In the genomic region with DNA sequence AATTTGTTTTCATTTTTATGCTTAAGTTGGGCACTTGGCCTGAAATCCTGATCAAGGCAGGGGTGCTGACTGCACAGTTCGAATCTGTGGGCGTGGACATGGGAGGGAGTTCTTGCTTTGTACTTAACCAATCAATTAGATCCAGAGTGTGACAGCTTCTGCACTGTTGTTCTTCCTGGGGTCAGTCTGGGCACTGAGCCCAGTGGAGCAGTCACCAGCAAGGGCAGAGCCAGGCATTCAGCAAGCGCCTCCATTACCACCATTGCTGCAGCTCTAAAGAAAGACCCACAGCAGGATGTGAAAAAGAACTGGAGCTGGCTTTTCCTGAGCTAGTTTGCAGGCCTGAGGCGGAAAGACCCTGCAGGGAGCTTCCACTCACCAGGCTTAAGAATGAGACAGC, we compare ENCODE assay signal across 8 mouse cellular contexts. TPM values are rescaled to one million over a fixed set of nuclear protein-coding genes. Genes with fewer than 3 reads are reported as not detected.
DNase-seq lines count a peak whose midpoint lies in the region; ATAC-seq and TF ChIP-seq lines count a peak whose summit lies in the region.

No protein-coding gene starts in this region.

- peak; percentile 30 for DNase-seq in right cerebral cortex, adult 18-20 months
- DNase-seq in right cerebral cortex, postnatal 14 days, result no peak
- peak; percentile 64 for DNase-seq in kidney, adult 11 months
- peak; percentile 78 for DNase-seq in liver, postnatal 0 days
- peak; percentile 62 for DNase-seq in ovary, postnatal 36 days (ENCODE audit: low spot score)
- DNase-seq in testis, postnatal 14 days (ENCODE audit: low spot score), result no peak
- no peak for DNase-seq in thymus, postnatal 10 days (ENCODE audit: low spot score in 2 of 2)

- peaks cover 15% of the 10 kb centered on the region for H3K4me1 ChIP-seq in embryonic facial prominence, embryonic 15.5 days
- no peaks in the 10 kb centered on the region for H3K4me1 ChIP-seq in liver, postnatal 0 days (ENCODE audit: insufficient read depth)

- H3K36me3 ChIP-seq in embryonic facial prominence, embryonic 15.5 days, result no peaks in the 10 kb centered on the region
- H3K36me3 ChIP-seq in liver, postnatal 0 days (replicated peaks; ENCODE audit: insufficient read depth, low read length), result no peaks in the 10 kb centered on the region

- H3K4me2 ChIP-seq in embryonic facial prominence, embryonic 15.5 days (replicated peaks), result no peak overlapping the region
- peak overlapping the region; percentile 52; the same call in 1 of the 2 replicates for H3K4me2 ChIP-seq in liver, postnatal 0 days (ENCODE audit: low read depth, low read length)

- H3K27ac ChIP-seq in embryonic facial prominence, embryonic 15.5 days (replicated peaks), result peak overlapping the region; percentile 60
- peak overlapping the region; percentile 82 for H3K27ac ChIP-seq in liver, postnatal 0 days (ENCODE audit: low read depth)

- no peak overlapping the region for H3K9ac ChIP-seq in embryonic facial prominence, embryonic 15.5 days
- H3K9ac ChIP-seq in liver, postnatal 0 days (replicated peaks), result no peak overlapping the region

- ATAC-seq in embryonic facial prominence, embryonic 15.5 days (ENCODE audit: insufficient number of reproducible peaks, low FRiP score, low TSS enrichment, low read depth), result peak; percentile 49; the same call in 1 of the 2 replicates
- ATAC-seq in liver, postnatal 0 days, result peak; percentile 99

- H3K4me3 ChIP-seq in embryonic facial prominence, embryonic 15.5 days (replicated peaks), result no peak overlapping the region
- no peak overlapping the region for H3K4me3 ChIP-seq in liver, postnatal 0 days (ENCODE audit: low read depth, low read length)

- no peak for TF ChIP-seq EP300 in liver, postnatal 0 days (IDR thresholded peaks at IDR 0.05; ENCODE audit: low read depth)

- no peaks in the 10 kb centered on the region for H3K9me3 ChIP-seq in embryonic facial prominence, embryonic 15.5 days (replicated peaks)
- H3K9me3 ChIP-seq in liver, postnatal 0 days (ENCODE audit: low read length), result no peaks in the 10 kb centered on the region

- no peak for TF ChIP-seq CTCF in liver, postnatal 0 days (IDR thresholded peaks at IDR 0.05; ENCODE audit: low read depth)

- WGBS in embryonic facial prominence, embryonic 15.5 days, result 47% methylated on average over 4 of the region's 4 CpGs
- 45% methylated on average over 4 of the region's 4 CpGs for WGBS in liver, postnatal 0 days (ENCODE audit: insufficient replicate concordance)

- no peaks in the 10 kb centered on the region for H3K27me3 ChIP-seq in embryonic facial prominence, embryonic 15.5 days
- no peaks in the 10 kb centered on the region for H3K27me3 ChIP-seq in liver, postnatal 0 days (ENCODE audit: insufficient read depth, low read length)

RNA-seq across cellular contexts. Expression of gene Sema4c, which starts 38.0 kb away (rescaled TPM):
- 18.6 and 19.6 TPM in 2 replicates for polyA plus RNA-seq in embryonic facial prominence, embryonic 15.5 days (2015; fragmentation: Nextera tagmentation; extraction: Ambion mirVana)
- polyA plus RNA-seq in liver, postnatal 0 days (2015; fragmentation: Nextera tagmentation; extraction: Ambion mirVana), result 2.0 TPM in 2 replicates

RNA-seq across cellular contexts. Expression of gene Ankrd39, which starts 48.9 kb away (rescaled TPM):
- polyA plus RNA-seq in embryonic facial prominence, embryonic 15.5 days (2015; fragmentation: Nextera tagmentation; extraction: Ambion mirVana), result 25.7 and 29.5 TPM in 2 replicates
- 7.4 and 8.3 TPM in 2 replicates for polyA plus RNA-seq in liver, postnatal 0 days (2015; fragmentation: Nextera tagmentation; extraction: Ambion mirVana)

RNA-seq across cellular contexts. Expression of gene Gm42417, which starts 56.9 kb away (rescaled TPM):
- 0.25 and 0.40 TPM in 2 replicates for polyA plus RNA-seq in embryonic facial prominence, embryonic 15.5 days (2015; fragmentation: Nextera tagmentation; extraction: Ambion mirVana)
- 0.45 TPM in 1 of 2 replicates, not detected in the other for polyA plus RNA-seq in liver, postnatal 0 days (2015; fragmentation: Nextera tagmentation; extraction: Ambion mirVana)

RNA-seq across cellular contexts. Expression of gene Ankrd23, which starts 59.4 kb away (rescaled TPM):
- polyA plus RNA-seq in embryonic facial prominence, embryonic 15.5 days (2015; fragmentation: Nextera tagmentation; extraction: Ambion mirVana), result 17.6 and 21.6 TPM in 2 replicates
- 2.0 and 2.2 TPM in 2 replicates for polyA plus RNA-seq in liver, postnatal 0 days (2015; fragmentation: Nextera tagmentation; extraction: Ambion mirVana)

Comparison
In these comparisons a context has a peak if more than half of its experiments do, and no peak if none do; other contexts are left out.
1. DNase-seq: peak in right cerebral cortex, adult 18-20 months (single experiment), kidney, adult 11 months (single experiment), liver, postnatal 0 days (single experiment) and ovary, postnatal 36 days (single experiment); none in right cerebral cortex, postnatal 14 days (single experiment), testis, postnatal 14 days (single experiment) and thymus, postnatal 10 days (0 of 2).